Mouse (Mus musculus): ENCODE measurements around the gene Mboat7. TPM values are rescaled to one million over a fixed set of nuclear protein-coding genes. Genes with fewer than 3 reads are reported as not detected.
"Not testable (repeated sequence)": the region's sequence is repeated elsewhere in the genome, so short reads cannot be mapped to it uniquely, and the experiment has no call there.

The Mboat7 gene
- total and polyA plus RNA-seq, 3 experiments: 31.1 to 113 TPM; not detected in 1

DNA sequence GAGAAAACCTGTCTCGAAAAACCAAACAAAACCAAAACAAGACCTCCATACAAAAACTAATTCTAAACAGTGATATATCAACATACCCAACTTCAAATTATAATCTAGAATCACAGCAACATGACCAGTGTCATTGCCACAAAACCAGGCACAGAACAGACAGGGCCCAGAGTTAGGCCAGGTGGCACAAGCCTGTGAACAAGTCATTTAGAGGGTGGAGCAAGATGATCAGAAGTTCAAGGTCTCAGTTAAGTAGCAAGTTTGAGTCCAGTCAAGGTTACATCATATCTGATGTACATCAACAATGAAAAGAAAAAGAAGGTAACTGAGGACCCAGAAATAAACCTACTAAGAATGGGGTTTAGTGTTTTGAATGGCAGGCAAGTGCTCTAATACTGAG is 15.7 kb upstream of the Mboat7 start:
- H3K27me3 ChIP-seq (ENCODE audit: control insufficient read depth in 1 of 2, insufficient read depth in 2 of 2, low read length in 2 of 2): no peaks in the 10 kb centered on the region
- no peak overlapping the region for H3K27ac ChIP-seq (ENCODE audit: control insufficient read depth, low read depth, low read length)
- no peaks in the 10 kb centered on the region for H3K9me3 ChIP-seq (replicated peaks; ENCODE audit: insufficient read depth, low read length)
- peaks cover 24% of the 10 kb centered on the region for H3K79me2 ChIP-seq (ENCODE audit: control insufficient read depth, insufficient read depth, low read length, poor library complexity)
- peak; percentile 67 for DNase-seq (ENCODE audit: low read depth, low spot score)
- H3K9ac ChIP-seq (ENCODE audit: control insufficient read depth, low read depth, low read length, poor library complexity, severe bottlenecking): no peak overlapping the region
- H3K4me3 ChIP-seq (ENCODE audit: control insufficient read depth in 1 of 2, insufficient read depth in 1 of 2, low read depth in 2 of 2, low read length in 2 of 2): no peak overlapping the region
- TF ChIP-seq SMC3 (IDR thresholded peaks at IDR 0.05; ENCODE audit: low read depth, low read length): no peak
- no peak for TF ChIP-seq ZC3H11A (IDR thresholded peaks at IDR 0.05; ENCODE audit: low read depth, low read length)
- no peak for TF ChIP-seq SIN3A (IDR thresholded peaks at IDR 0.05; ENCODE audit: low read length)
- TF ChIP-seq MEF2A (IDR thresholded peaks at IDR 0.05; ENCODE audit: extremely low read depth, insufficient replicate concordance, low read depth, low read length, poor library complexity, severe bottlenecking): no peak
- TF ChIP-seq MYC (IDR thresholded peaks at IDR 0.05; ENCODE audit: low read depth, low read length): no peak
- TF ChIP-seq USF2 (IDR thresholded peaks at IDR 0.05; ENCODE audit: borderline replicate concordance in 1 of 2, insufficient read depth in 1 of 2, low read depth in 1 of 2, low read length in 2 of 2): no peak
- TF ChIP-seq RCOR1 (IDR thresholded peaks at IDR 0.05; ENCODE audit: low read depth, low read length): no peak
- no peak for TF ChIP-seq BHLHE40 (IDR thresholded peaks at IDR 0.05; ENCODE audit: borderline replicate concordance, low read depth, low read length)
- no peak for TF ChIP-seq MAX (IDR thresholded peaks at IDR 0.05; ENCODE audit: low read length)
- TF ChIP-seq KAT2A (conservative IDR thresholded peaks at IDR 0.05; ENCODE audit: low read depth, low read length): no peak
- no peak for TF ChIP-seq ETS1 (IDR thresholded peaks at IDR 0.05; ENCODE audit: low read depth, low read length)
- TF ChIP-seq CHD1 (IDR thresholded peaks at IDR 0.05; ENCODE audit: low read depth, low read length): no peak
- TF ChIP-seq HCFC1 (IDR thresholded peaks at IDR 0.05; ENCODE audit: low read depth, low read length): no peak
- TF ChIP-seq MXI1 (IDR thresholded peaks at IDR 0.05; ENCODE audit: low read depth, low read length): no peak
- TF ChIP-seq NRF1 (IDR thresholded peaks at IDR 0.05; ENCODE audit: insufficient read depth, low read depth, low read length, poor library complexity, severe bottlenecking): no peak
- no peak for TF ChIP-seq UBTF (IDR thresholded peaks at IDR 0.05; ENCODE audit: borderline replicate concordance, insufficient read depth, low read depth, low read length)
- H3K36me3 ChIP-seq (ENCODE audit: control insufficient read depth in 1 of 2, insufficient read depth in 2 of 2, low read length in 2 of 2): peaks cover 6 to 13% of the 10 kb centered on the region in 2 experiments
- peaks cover 0 to 5% of the 10 kb centered on the region in 2 experiments; a peak in 1 of 4 replicates for H3K4me1 ChIP-seq (ENCODE audit: control insufficient read depth in 1 of 2, insufficient read depth in 2 of 2, low read length in 2 of 2)

DNA sequence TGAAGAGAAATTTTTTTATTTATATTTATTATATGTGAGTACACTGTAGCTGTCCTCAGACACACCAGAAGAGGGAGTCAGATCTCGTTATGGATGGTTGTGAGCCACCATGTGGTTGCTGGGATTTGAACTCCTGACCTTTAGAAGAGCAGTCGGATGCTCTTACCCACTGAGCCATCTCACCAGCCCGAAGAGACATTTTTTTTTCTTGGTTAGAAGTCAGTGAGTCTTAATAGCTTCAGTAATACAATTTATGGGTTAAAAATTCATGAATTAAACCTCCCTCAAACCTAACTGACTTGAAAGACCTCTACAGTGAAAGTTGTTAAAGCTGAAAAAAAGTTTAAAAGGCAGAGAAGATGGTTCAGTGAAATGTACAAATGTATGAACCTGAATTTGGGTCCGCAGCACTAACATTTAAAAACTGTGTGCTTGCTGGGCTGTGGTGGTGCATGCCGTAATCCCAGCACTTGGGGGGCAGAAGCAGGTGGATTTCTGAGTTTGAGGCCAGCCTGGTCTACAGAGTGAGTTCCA is 15.2 kb upstream of the Mboat7 start:
- not testable (repeated sequence) for H3K27me3 ChIP-seq (ENCODE audit: control insufficient read depth in 1 of 2, insufficient read depth in 2 of 2, low read length in 2 of 2); H3K4me1 ChIP-seq (ENCODE audit: control insufficient read depth in 1 of 2, insufficient read depth in 2 of 2, low read length in 2 of 2); H3K9me3 ChIP-seq (replicated peaks; ENCODE audit: insufficient read depth, low read length); H3K27ac ChIP-seq (ENCODE audit: control insufficient read depth, low read depth, low read length); H3K9ac ChIP-seq (ENCODE audit: control insufficient read depth, low read depth, low read length, poor library complexity, severe bottlenecking); H3K4me3 ChIP-seq (ENCODE audit: control insufficient read depth in 1 of 2, insufficient read depth in 1 of 2, low read depth in 2 of 2, low read length in 2 of 2)
- peaks cover 27% of the 10 kb centered on the region for H3K79me2 ChIP-seq (ENCODE audit: control insufficient read depth, insufficient read depth, low read length, poor library complexity)
- DNase-seq (ENCODE audit: low read depth, low spot score): peak; percentile 58
- peak; percentile 34; the same call in 1 of the 2 replicates for TF ChIP-seq POLR2AphosphoS2 (IDR thresholded peaks at IDR 0.05; ENCODE audit: low read length)
- TF ChIP-seq SIN3A (IDR thresholded peaks at IDR 0.05; ENCODE audit: low read length): 0 out of 2 replicates have a peak, but pooled peaks have one; percentile 15
- H3K36me3 ChIP-seq (ENCODE audit: control insufficient read depth in 1 of 2, insufficient read depth in 2 of 2, low read length in 2 of 2): peaks cover 6 to 13% of the 10 kb centered on the region in 2 experiments

All from MEL (cell line).